Mouse (Mus musculus) liver, embryonic 11.5 days (tissue): Measurements from ENCODE around the gene Pid1. TPM values are rescaled to one million over a fixed set of nuclear protein-coding genes. Genes with fewer than 3 reads are reported as not detected.

Experiments used
- ATAC-seq: fragments of 200-750 bp; cut with Nextera tagmentation; replicated peaks from 2 replicates; pipeline ENCODE4 v1.8.0; 2017; ENCODE audit warnings: moderate number of reproducible peaks, mild to moderate bottlenecking, moderate TSS enrichment, moderate library complexity; ENCODE audit not compliant: low FRiP score
- DNase-seq: peaks from one replicate; pipeline ENCODE4 v3.0.0-alpha.2; 2017; ENCODE audit warnings: low spot score
- H3K27ac ChIP-seq: fragments of 300-500 bp; sonication (generic); 2 replicates; pipeline ENCODE4 v1.5.1; 2014; ENCODE audit warnings: mild to moderate bottlenecking, low read depth, low read length, control low read depth
- H3K27me3 ChIP-seq: fragments of 300-500 bp; sonication (generic); replicated peaks from 2 replicates; pipeline ENCODE4 v1.6.1; 2014; ENCODE audit warnings: low read length, mixed read lengths; ENCODE audit not compliant: control insufficient read depth, insufficient read depth
- H3K36me3 ChIP-seq: fragments of 300-500 bp; sonication (generic); 2 replicates; pipeline ENCODE4 v1.6.1; 2014; ENCODE audit warnings: mild to moderate bottlenecking, low read length, moderate library complexity, mixed read lengths; ENCODE audit not compliant: control insufficient read depth, insufficient read depth
- H3K4me1 ChIP-seq: fragments of 300-500 bp; sonication (generic); replicated peaks from 2 replicates; pipeline ENCODE4 v1.6.1; 2014; ENCODE audit warnings: low read length, mixed read lengths; ENCODE audit not compliant: control insufficient read depth, insufficient read depth
- H3K4me2 ChIP-seq: fragments of 300-500 bp; sonication (generic); 2 replicates; pipeline ENCODE4 v1.6.1; 2014; ENCODE audit warnings: mild to moderate bottlenecking, control low read depth, moderate library complexity
- H3K4me3 ChIP-seq: fragments of 300-500 bp; sonication (generic); 2 replicates; pipeline ENCODE4 v1.5.1; 2014; ENCODE audit warnings: low read depth, low read length, control low read depth
- H3K9ac ChIP-seq: fragments of 300-500 bp; sonication (generic); 2 replicates; pipeline ENCODE4 v1.6.1; 2014; ENCODE audit warnings: low read depth, low read length, control low read depth
- H3K9me3 ChIP-seq: fragments of 300-500 bp; sonication (generic); 2 replicates; pipeline ENCODE4 v1.6.1; 2016; ENCODE audit warnings: low read length, inconsistent platforms, mixed read lengths; ENCODE audit not compliant: control insufficient read depth
- WGBS: fragments of 180-500 bp; shearing (Covaris S2); extraction: QIAGEN DNeasy Blood & Tissue Kit; methylation state at CpG from one replicate; pipeline ENCODE4 v1.1.7; 2014; 5-methylcytosine and 5-hydroxymethylcytosine counted together
- polyA plus RNA-seq: library from polyadenylated mRNA; unstranded; fragments of >200 nt; fragmentation: Nextera tagmentation; extraction: Ambion mirVana; gene quantifications from 2 replicates; pipeline ENCODE4 v1.2.1, GENCODE M21; 2014

Gene Pid1
- polyA plus RNA-seq, 1 experiment from 2014 or later = 20.6 TPM

- Histone ChIP-seq H3K4me1 (no peaks in the 10 kb centered on the region), H3K4me3 (no peak overlapping the region), H3K27me3 (no peaks in the 10 kb centered on the region), H3K4me2 (no peak overlapping the region), H3K9me3 (no peaks in the 10 kb centered on the region), H3K27ac (no peak overlapping the region), H3K9ac (no peak overlapping the region), H3K36me3 (no peaks in the 10 kb centered on the region)
- 70% methylated on average over 3 of the region's 3 CpGs for WGBS
- DNase-seq = no peak
- no peak for ATAC-seq
These were observed 32.8 kb upstream of the Pid1 start for GRCm38 (mm10) chr1:84396787-84397186.

- no peaks in the 10 kb centered on the region for H3K27me3 ChIP-seq
- ATAC-seq (no peak), DNase-seq (no peak)
- no peaks in the 10 kb centered on the region for H3K4me1 ChIP-seq
- H3K9me3 ChIP-seq = no peaks in the 10 kb centered on the region
- no peak overlapping the region for H3K4me2 ChIP-seq
- no peak overlapping the region for H3K4me3 ChIP-seq
- 79% methylated on average over 8 of the region's 8 CpGs for WGBS
- H3K27ac ChIP-seq = no peak overlapping the region
- H3K9ac ChIP-seq = no peak overlapping the region
- no peaks in the 10 kb centered on the region for H3K36me3 ChIP-seq
These were observed 31.9 kb upstream of the Pid1 start for GRCm38 (mm10) chr1:84395928-84396327.

GRCm38 (mm10) chr1:84390961-84391360 is 27.0 kb upstream of the Pid1 start:
- no peak for DNase-seq
- no peak overlapping the region for H3K4me2 ChIP-seq
- ATAC-seq = no peak
- no peaks in the 10 kb centered on the region for H3K36me3 ChIP-seq
- no peak overlapping the region for H3K9ac ChIP-seq
- no peak overlapping the region for H3K4me3 ChIP-seq
- no peaks in the 10 kb centered on the region for H3K27me3 ChIP-seq
- 80% methylated on average over 4 of the region's 4 CpGs for WGBS
- H3K4me1 ChIP-seq = no peaks in the 10 kb centered on the region
- no peaks in the 10 kb centered on the region for H3K9me3 ChIP-seq
- H3K27ac ChIP-seq = no peak overlapping the region

- WGBS = 74% methylated on average over 4 of the region's 4 CpGs
- H3K4me1 ChIP-seq = no peaks in the 10 kb centered on the region
- H3K4me3 ChIP-seq = no peak overlapping the region
- DNase-seq (no peak), ATAC-seq (no peak)
- 0 out of 2 replicates have a peak, but pooled peaks cover 2% of the 10 kb centered on the region for H3K9me3 ChIP-seq
- no peak overlapping the region for H3K9ac ChIP-seq
- no peak overlapping the region for H3K27ac ChIP-seq
- H3K36me3 ChIP-seq = no peaks in the 10 kb centered on the region
- no peaks in the 10 kb centered on the region for H3K27me3 ChIP-seq
- no peak overlapping the region for H3K4me2 ChIP-seq
These were observed 23.6 kb upstream of the Pid1 start for GRCm38 (mm10) chr1:84387616-84388015.

GRCm38 (mm10) chr1:84386481-84387146 is 22.6 kb upstream of the Pid1 start:
- H3K27me3 ChIP-seq = no peaks in the 10 kb centered on the region
- no peak overlapping the region for H3K4me2 ChIP-seq
- H3K4me1 ChIP-seq = no peaks in the 10 kb centered on the region
- no peak overlapping the region for H3K4me3 ChIP-seq
- no peak overlapping the region for H3K27ac ChIP-seq
- DNase-seq (no peak), ATAC-seq (no peak)
- WGBS = 73% methylated on average over 8 of the region's 8 CpGs
- H3K9me3 ChIP-seq = 0 out of 2 replicates have a peak, but pooled peaks cover 2% of the 10 kb centered on the region
- no peak overlapping the region for H3K9ac ChIP-seq
- H3K36me3 ChIP-seq = no peaks in the 10 kb centered on the region

- Histone ChIP-seq H3K4me3 (no peak overlapping the region), H3K27ac (no peak overlapping the region), H3K27me3 (no peaks in the 10 kb centered on the region), H3K4me1 (no peaks in the 10 kb centered on the region), H3K36me3 (no peaks in the 10 kb centered on the region), H3K9ac (no peak overlapping the region), H3K9me3 (0 out of 2 replicates have a peak, but pooled peaks cover 2% of the 10 kb centered on the region), H3K4me2 (no peak overlapping the region)
- 78% methylated on average over 1 of the region's 1 CpGs for WGBS
- no peak for ATAC-seq
- DNase-seq = no peak
These were observed 18.7 kb upstream of the Pid1 start for GRCm38 (mm10) chr1:84382709-84383108.

GRCm38 (mm10) chr1:84382064-84382463 is 18.1 kb upstream of the Pid1 start:
- WGBS = 87% methylated on average over 5 of the region's 5 CpGs
- Histone ChIP-seq H3K36me3 (no peaks in the 10 kb centered on the region), H3K9me3 (0 out of 2 replicates have a peak, but pooled peaks cover 2% of the 10 kb centered on the region), H3K4me2 (no peak overlapping the region), H3K27me3 (no peaks in the 10 kb centered on the region), H3K4me1 (no peaks in the 10 kb centered on the region), H3K27ac (no peak overlapping the region), H3K4me3 (no peak overlapping the region), H3K9ac (no peak overlapping the region)
- ATAC-seq (no peak), DNase-seq (no peak)

GRCm38 (mm10) chr1:84380895-84381294 is 16.9 kb upstream of the Pid1 start:
- Histone ChIP-seq H3K4me1 (no peaks in the 10 kb centered on the region), H3K27ac (no peak overlapping the region), H3K27me3 (no peaks in the 10 kb centered on the region), H3K9me3 (0 out of 2 replicates have a peak, but pooled peaks cover 2% of the 10 kb centered on the region), H3K4me2 (no peak overlapping the region), H3K9ac (no peak overlapping the region), H3K4me3 (no peak overlapping the region), H3K36me3 (no peaks in the 10 kb centered on the region)
- DNase-seq (no peak), ATAC-seq (no peak)
- 78% methylated on average over 3 of the region's 3 CpGs for WGBS

- no peak for DNase-seq
- no peak overlapping the region for H3K9ac ChIP-seq
- H3K4me1 ChIP-seq = no peaks in the 10 kb centered on the region
- H3K4me3 ChIP-seq = no peak overlapping the region
- H3K27me3 ChIP-seq = no peaks in the 10 kb centered on the region
- no peaks in the 10 kb centered on the region for H3K9me3 ChIP-seq
- no peaks in the 10 kb centered on the region for H3K36me3 ChIP-seq
- ATAC-seq = no peak
- 64% methylated on average over 3 of the region's 3 CpGs for WGBS
- no peak overlapping the region for H3K4me2 ChIP-seq
- no peak overlapping the region for H3K27ac ChIP-seq
These were observed 3.8 kb upstream of the Pid1 start for GRCm38 (mm10) chr1:84367733-84368132.
